Mouse (Mus musculus): ENCODE measurements around the gene Btg3.

DNA sequence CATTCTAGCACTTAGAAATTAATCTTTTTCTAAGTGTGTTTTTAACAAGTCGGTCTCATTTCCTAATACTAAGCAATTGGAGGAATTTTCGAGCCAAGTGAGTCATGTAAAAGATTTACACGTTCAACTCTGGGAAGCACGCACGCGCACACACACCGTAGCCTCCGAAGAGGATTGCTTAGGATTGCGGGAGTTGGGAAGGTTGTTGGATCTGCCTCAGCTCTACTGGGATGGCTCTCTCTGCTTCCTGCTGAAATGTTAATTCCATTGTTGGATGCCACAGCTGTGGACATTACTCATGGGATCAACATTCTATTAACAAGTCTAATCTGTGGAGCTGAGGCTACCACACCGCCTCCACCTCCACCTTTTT lies 74.3 kb downstream of the Btg3 start:
- TF ChIP-seq GATA1 (IDR thresholded peaks at IDR 0.05; ENCODE audit: low read length) = no peak
- no peak for TF ChIP-seq TAL1 (IDR thresholded peaks at IDR 0.05; ENCODE audit: low read length)
